Mouse (Mus musculus) neural tube, embryonic 12.5 days (tissue): ENCODE measurements around the gene A930017K11Rik. TPM values are rescaled to one million over a fixed set of nuclear protein-coding genes. Genes with fewer than 3 reads are reported as not detected.
A peak's percentile ranks its signal among the peaks of the same experiment; 100 is the strongest.

Experiments used
- ATAC-seq: fragments of 200-750 bp; cut with Nextera tagmentation; 2 replicates; pipeline ENCODE4 v1.8.0; 2017; ENCODE audit warnings: low read depth, mild to moderate bottlenecking, moderate TSS enrichment, moderate library complexity; ENCODE audit not compliant: low FRiP score
- H3K27ac ChIP-seq: fragments of 300-500 bp; sonication (generic); 2 replicates; pipeline ENCODE4 v1.5.1; 2016
- H3K27me3 ChIP-seq: fragments of 300-500 bp; sonication (generic); replicated peaks from 2 replicates; pipeline ENCODE4 v1.6.1; 2016; ENCODE audit warnings: mild to moderate bottlenecking
- H3K36me3 ChIP-seq: fragments of 300-500 bp; sonication (generic); 2 replicates; pipeline ENCODE4 v1.6.1; 2016; ENCODE audit warnings: mild to moderate bottlenecking
- H3K4me1 ChIP-seq: fragments of 300-500 bp; sonication (generic); 2 replicates; pipeline ENCODE4 v1.6.1; 2016
- H3K4me2 ChIP-seq: fragments of 300-500 bp; sonication (generic); replicated peaks from 2 replicates; pipeline ENCODE4 v1.6.1; 2016; ENCODE audit warnings: mild to moderate bottlenecking
- H3K4me3 ChIP-seq: fragments of 300-500 bp; sonication (generic); 2 replicates; pipeline ENCODE4 v1.5.1; 2016
- H3K9ac ChIP-seq: fragments of 300-500 bp; sonication (generic); 2 replicates; pipeline ENCODE4 v1.6.1; 2016; ENCODE audit warnings: mild to moderate bottlenecking
- H3K9me3 ChIP-seq: fragments of 300-500 bp; sonication (generic); 2 replicates; pipeline ENCODE4 v1.6.1; 2016; ENCODE audit warnings: mild to moderate bottlenecking
- WGBS: fragments of 180-500 bp; shearing (Covaris S2); methylation state at CpG from one replicate; pipeline ENCODE4 v1.1.7; 2016; 5-methylcytosine and 5-hydroxymethylcytosine counted together
- polyA plus RNA-seq: library from polyadenylated mRNA; unstranded; fragments of >200 nt; fragmentation: Nextera tagmentation; extraction: Ambion mirVana; gene quantifications from 2 replicates; pipeline ENCODE4 v1.2.1, GENCODE M21; 2016

A930017K11Rik gene
- polyA plus RNA-seq, 1 experiment from 2014 or later, result 0.08 TPM

DNA sequence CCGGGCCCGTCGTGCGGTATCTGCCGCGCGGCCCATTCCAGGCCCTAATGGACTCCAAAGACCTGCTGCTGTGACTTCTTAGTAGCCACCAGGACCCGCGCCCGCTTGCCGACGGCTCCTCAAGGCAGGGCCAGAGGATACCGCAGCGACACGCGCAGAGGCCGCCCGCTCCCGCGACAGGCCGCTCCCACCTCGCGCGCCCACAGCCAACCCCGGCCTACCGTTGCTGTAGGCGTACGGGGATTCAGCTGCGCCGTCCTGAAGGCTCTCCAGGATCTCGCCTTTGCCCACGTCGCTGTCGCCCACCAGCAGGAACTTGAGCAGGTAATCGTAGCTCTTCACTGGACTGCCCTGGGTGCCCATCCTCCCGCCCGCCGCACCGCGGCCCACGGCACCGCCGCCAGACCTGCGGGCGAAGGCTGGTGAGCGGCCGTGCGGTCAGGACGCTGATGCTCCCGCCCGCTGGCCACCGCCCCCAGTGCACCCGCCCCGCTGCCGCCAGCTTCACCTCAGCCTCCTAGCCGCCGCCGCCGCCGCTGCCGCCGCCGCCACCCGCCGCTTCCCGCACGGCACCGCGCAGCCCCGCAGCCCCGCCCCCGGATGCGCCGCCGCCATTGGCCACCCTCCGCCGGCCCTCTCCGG is 33.1 kb downstream of the A930017K11Rik start, which contains the start of gene Rab40c:
Gene Rab40c (minus strand): TSS at position 584 of the 642 bp plus-strand sequence.
- WGBS, result under 1% methylated on average over 73 of the region's 78 CpGs
- ATAC-seq, result peak; percentile 8; the same call in 1 of the 2 replicates
- Histone ChIP-seq H3K36me3 (peaks cover 3% of the 10 kb centered on the region; the same call in 1 of the 2 replicates), H3K4me2 (peak within 1 kb of the TSS; percentile 92), H3K4me1 (peaks cover 27% of the 10 kb centered on the region), H3K4me3 (peak within 1 kb of the TSS; percentile 96), H3K9me3 (no peaks in the 10 kb centered on the region), H3K27me3 (no peaks in the 10 kb centered on the region), H3K9ac (peak within 1 kb of the TSS; percentile 89), H3K27ac (peak within 1 kb of the TSS; percentile 86)

DNA sequence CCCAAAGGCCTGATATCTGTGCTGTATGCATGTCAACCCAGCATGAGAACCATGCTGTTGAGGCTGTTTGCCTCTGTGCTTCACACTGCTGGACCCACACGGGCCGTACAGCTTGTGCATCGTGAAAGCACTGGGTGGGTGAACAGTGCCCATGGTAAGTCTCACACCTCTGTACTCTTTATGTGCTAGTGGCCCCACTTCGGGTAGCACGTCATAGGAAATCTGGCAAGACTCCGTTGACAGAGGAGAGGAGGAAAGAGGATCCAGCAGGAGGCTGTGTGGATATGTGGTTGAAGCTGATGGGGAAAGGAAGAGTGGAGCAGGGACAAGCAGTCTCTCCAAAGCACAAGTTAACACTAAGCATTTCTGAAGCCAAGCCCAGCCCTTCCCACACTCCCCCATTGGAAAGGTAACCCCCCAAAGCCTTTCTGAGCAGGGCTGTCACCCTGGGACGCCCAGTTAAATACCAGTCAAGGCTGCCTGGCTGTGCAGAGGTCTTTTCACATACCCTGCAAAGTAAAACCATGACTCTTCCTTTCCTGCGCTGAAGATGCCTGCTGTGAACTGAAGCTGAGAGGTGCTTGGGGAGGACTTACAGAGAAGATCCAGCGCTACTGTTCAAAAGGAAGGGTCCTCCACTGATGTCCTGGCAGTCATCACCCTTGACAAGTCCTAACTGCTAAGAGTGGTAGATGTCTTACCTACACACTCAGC is 34.2 kb downstream of the A930017K11Rik start:
- peak overlapping the region; percentile 92 for H3K4me2 ChIP-seq
- peak overlapping the region; percentile 89 for H3K9ac ChIP-seq
- 86% methylated on average over 9 of the region's 9 CpGs for WGBS
- H3K4me1 ChIP-seq, result peaks cover 27% of the 10 kb centered on the region
- no peak overlapping the region for H3K27ac ChIP-seq
- H3K4me3 ChIP-seq, result peak overlapping the region; percentile 96
- H3K36me3 ChIP-seq, result peaks cover 3% of the 10 kb centered on the region; the same call in 1 of the 2 replicates
- no peaks in the 10 kb centered on the region for H3K27me3 ChIP-seq
- no peak for ATAC-seq
- no peaks in the 10 kb centered on the region for H3K9me3 ChIP-seq

DNA sequence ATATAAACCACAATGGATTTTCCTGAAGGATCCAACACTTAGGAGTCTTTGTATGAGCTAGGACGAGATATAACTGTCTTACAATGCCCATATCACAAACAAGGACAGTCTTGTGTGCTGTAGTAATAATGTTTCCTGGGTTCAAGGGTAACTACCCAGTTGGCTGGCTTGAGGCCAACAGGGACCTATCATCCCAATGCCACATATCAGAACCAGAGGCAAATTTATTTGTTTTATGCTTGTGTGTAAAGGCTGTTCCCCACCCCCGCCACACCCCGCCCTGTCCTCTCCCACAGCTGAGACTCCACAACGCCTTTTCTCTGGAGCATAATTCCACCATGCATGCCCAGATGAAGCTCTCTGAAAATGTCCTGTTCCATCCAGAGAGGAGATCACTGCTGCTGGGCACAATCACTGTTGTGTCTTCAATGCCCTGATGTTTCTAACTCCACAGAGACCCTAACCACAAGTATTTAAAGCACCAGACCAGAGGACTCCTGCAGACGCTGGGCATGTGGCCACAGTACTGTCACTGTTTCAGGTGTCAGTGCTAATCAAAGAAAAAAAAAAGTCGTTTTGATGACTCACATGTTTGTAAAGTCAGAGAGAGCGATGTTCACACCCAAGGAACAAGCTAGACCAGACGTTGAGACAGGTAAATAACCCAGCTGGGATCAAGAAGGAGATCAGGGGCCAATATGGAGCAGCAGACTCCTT is 35.3 kb downstream of the A930017K11Rik start:
- 83% methylated on average over 8 of the region's 8 CpGs for WGBS
- H3K36me3 ChIP-seq, result peaks cover 3% of the 10 kb centered on the region; the same call in 1 of the 2 replicates
- H3K27me3 ChIP-seq, result no peaks in the 10 kb centered on the region
- H3K27ac ChIP-seq, result no peak overlapping the region
- 0 out of 2 replicates have a peak overlapping the region, but pooled peaks have one; percentile 92 for H3K4me2 ChIP-seq
- H3K4me1 ChIP-seq, result peaks cover 27% of the 10 kb centered on the region
- H3K4me3 ChIP-seq, result no peak overlapping the region
- H3K9me3 ChIP-seq, result no peaks in the 10 kb centered on the region
- ATAC-seq, result no peak
- no peak overlapping the region for H3K9ac ChIP-seq

DNA sequence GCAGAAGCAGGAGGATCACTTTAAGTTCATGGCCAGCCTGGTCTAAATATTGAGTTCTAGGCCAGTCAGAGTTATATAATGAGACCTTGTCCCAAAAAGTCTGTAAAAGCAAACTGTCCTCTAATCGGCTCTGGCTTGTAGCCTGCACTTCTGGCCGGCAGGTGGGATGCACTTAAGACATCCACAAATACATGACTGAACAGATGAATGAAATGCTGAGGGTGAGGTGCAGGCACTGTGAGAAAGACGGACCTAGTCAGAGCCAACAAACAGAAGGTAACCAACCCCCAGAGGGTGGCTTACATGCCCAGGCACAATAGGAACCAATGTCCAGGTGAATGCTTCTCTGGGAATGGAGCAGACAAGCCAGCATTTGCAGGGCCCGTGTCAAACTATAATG is 38.1 kb downstream of the A930017K11Rik start:
- Histone ChIP-seq H3K9ac (no peak overlapping the region), H3K27me3 (no peaks in the 10 kb centered on the region), H3K27ac (no peak overlapping the region), H3K9me3 (no peaks in the 10 kb centered on the region), H3K4me2 (no peak overlapping the region), H3K36me3 (peaks cover 3% of the 10 kb centered on the region; the same call in 1 of the 2 replicates), H3K4me3 (no peak overlapping the region), H3K4me1 (peaks cover 24% of the 10 kb centered on the region)
- WGBS, result 88% methylated on average over 4 of the region's 4 CpGs
- no peak for ATAC-seq

DNA sequence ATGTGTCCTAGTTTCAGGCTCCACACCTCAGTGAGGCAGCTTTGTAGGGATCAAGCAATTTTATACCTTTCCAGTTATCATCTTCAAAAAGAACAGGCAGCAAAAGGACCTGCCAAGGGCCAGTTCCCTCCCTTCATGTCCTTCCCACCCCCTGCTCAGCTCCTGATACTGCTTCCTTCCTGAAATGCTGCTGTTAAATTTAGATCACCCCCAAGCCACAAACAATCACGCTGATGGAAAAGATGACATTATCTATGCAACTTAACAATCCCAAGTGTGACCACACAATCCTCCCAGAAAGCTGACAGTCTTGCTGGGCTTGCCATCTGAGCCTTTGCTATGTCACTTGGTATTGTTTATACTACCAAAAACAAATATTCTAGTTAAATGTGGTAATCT is 38.5 kb downstream of the A930017K11Rik start:
- WGBS, result 87% methylated on average over 1 of the region's 1 CpGs
- peaks cover 21% of the 10 kb centered on the region for H3K4me1 ChIP-seq
- H3K9ac ChIP-seq, result no peak overlapping the region
- H3K27ac ChIP-seq, result no peak overlapping the region
- H3K27me3 ChIP-seq, result no peaks in the 10 kb centered on the region
- no peaks in the 10 kb centered on the region for H3K9me3 ChIP-seq
- no peak for ATAC-seq
- no peak overlapping the region for H3K4me2 ChIP-seq
- no peak overlapping the region for H3K4me3 ChIP-seq
- H3K36me3 ChIP-seq, result peaks cover 3% of the 10 kb centered on the region; the same call in 1 of the 2 replicates

DNA sequence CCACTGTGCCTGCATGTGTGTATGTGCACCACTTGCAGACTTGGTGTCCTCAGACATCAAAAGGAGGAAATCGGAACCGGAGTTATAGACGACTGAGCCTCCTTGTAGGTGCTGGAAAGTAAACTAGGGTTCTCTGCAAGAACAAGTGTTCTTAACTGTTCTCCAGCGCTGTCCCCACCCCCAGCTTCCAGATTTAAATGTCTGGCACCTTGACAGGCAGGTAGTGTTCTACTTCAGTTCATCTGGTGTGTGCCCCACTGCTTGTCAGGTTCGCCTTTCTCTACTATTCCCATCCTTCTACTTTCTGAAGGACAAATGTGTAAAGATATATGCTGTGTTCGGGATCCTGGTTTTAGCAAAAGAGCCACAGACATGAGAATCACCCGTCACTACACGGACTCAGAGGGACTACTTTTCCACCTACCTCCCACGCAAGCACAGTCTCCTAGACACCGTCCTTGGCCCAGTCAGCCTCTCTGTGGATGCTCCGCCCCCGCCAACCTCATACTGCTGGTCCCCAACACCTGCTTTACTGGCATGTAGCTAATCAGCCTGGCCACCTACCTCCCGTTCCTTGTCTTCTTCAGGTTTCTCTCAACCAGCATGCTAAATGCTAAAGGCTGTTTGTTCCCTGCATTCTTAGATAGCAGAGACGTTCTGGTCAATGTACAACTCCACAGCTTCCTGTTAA is 39.0 kb downstream of the A930017K11Rik start:
- H3K4me1 ChIP-seq, result peaks cover 16% of the 10 kb centered on the region
- ATAC-seq, result no peak
- H3K4me3 ChIP-seq, result no peak overlapping the region
- no peaks in the 10 kb centered on the region for H3K9me3 ChIP-seq
- WGBS, result 89% methylated on average over 14 of the region's 14 CpGs
- no peak overlapping the region for H3K9ac ChIP-seq
- H3K36me3 ChIP-seq, result peaks cover 3% of the 10 kb centered on the region; the same call in 1 of the 2 replicates
- no peak overlapping the region for H3K4me2 ChIP-seq
- H3K27me3 ChIP-seq, result no peaks in the 10 kb centered on the region
- no peak overlapping the region for H3K27ac ChIP-seq

DNA sequence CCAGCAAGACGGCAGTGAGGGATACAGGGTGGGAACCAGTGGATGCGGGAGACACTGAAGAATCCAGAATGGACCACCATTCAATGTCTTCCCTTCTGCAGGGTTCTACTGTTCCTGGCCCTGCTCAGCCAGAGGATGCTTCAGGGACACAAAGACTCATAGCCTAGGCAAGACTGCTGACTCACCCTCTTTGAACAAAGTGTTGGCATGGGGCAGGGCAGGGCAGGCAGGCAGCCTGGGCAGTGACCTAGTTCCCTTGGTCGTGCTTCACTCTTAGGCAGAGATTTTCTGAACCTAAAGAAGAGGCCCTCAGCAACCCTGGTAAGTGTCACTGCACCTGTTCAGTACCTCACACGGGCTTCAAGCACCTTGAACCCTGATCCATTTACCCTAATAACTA is 40.5 kb downstream of the A930017K11Rik start:
- WGBS, result 91% methylated on average over 4 of the region's 4 CpGs
- no peak for ATAC-seq
- Histone ChIP-seq H3K27ac (no peak overlapping the region), H3K36me3 (no peaks in the 10 kb centered on the region; the same call in 1 of the 2 replicates), H3K4me1 (0 out of 2 replicates have a peak, but pooled peaks cover under 1% of the 10 kb centered on the region), H3K27me3 (no peaks in the 10 kb centered on the region), H3K4me3 (no peak overlapping the region), H3K9me3 (no peaks in the 10 kb centered on the region), H3K4me2 (no peak overlapping the region), H3K9ac (no peak overlapping the region)

DNA sequence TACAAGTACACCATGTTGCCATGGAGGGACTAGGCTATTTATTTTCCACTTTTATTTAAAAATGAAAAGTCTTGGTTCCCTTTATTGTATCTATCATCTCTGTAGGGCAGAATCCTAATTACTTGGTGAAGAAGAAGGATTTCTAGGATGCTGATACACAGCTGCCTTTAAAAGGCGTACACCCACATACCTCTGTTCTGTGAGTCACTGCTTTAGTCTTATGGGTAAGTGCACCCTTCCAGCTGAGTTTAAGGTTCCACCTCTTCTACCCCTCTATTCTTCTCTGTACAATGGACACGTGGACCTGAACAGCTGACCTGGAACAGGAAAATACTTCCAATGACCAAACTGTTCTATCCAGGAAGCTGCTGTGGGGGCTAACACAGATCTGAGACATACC is 44.7 kb downstream of the A930017K11Rik start:
- Histone ChIP-seq H3K9ac (no peak overlapping the region), H3K4me1 (no peaks in the 10 kb centered on the region), H3K36me3 (no peaks in the 10 kb centered on the region), H3K27me3 (no peaks in the 10 kb centered on the region), H3K4me3 (no peak overlapping the region), H3K9me3 (no peaks in the 10 kb centered on the region), H3K27ac (no peak overlapping the region), H3K4me2 (no peak overlapping the region)
- ATAC-seq, result no peak
- WGBS, result 89% methylated on average over 2 of the region's 2 CpGs

DNA sequence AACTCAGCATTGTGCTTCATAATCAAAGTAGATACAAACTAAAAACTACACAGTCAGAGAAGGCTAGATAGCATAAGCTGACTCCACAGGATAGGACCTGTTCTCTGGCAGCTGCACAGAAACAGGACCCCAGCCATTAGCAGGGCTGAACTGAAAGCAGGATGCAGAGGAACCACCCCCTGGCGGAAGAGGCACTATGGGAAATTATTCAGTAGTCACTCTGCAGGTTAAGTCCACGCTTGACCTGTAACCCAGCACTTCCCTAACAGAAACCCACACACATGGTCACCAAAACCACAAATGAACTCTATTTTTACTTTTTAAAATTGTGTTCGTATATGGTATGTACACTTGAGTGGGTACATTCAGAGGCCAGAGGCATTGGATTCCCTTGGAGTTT is 49.3 kb downstream of the A930017K11Rik start:
- Histone ChIP-seq H3K4me2 (no peak overlapping the region), H3K9me3 (no peaks in the 10 kb centered on the region), H3K27me3 (no peaks in the 10 kb centered on the region), H3K4me1 (no peaks in the 10 kb centered on the region), H3K9ac (no peak overlapping the region), H3K27ac (no peak overlapping the region), H3K36me3 (peaks cover 10% of the 10 kb centered on the region), H3K4me3 (no peak overlapping the region)
- ATAC-seq, result no peak
- 91% methylated on average over 3 of the region's 3 CpGs for WGBS

DNA sequence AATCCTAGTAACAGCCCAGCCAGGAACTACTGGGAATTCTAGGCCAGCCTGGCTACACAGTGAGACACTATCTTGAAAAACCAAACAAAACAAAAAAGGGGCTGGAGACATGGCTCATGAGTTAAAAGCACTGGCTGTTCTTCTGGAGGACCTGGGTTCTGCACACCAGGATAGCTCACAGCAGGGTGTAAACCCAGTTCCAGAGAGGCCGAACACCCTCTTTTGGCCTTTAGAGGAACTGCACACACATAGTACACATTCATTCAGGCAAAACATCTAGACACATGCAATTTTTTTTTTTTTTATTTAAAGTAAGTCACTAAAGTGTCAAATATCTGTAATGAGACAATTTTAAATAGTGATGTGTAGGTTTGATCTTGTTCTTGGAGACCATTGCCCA is 52.2 kb downstream of the A930017K11Rik start:
- WGBS, result 93% methylated on average over 1 of the region's 1 CpGs
- Histone ChIP-seq H3K4me2 (no peak overlapping the region), H3K36me3 (peaks cover 10% of the 10 kb centered on the region), H3K4me1 (no peaks in the 10 kb centered on the region), H3K27ac (no peak overlapping the region), H3K27me3 (no peaks in the 10 kb centered on the region), H3K9me3 (no peaks in the 10 kb centered on the region), H3K4me3 (no peak overlapping the region), H3K9ac (no peak overlapping the region)
- ATAC-seq, result no peak
